Mouse (Mus musculus): ENCODE measurements at regions not wholly inside any gene's neighbourhood (a gene's known extent, or its start where the extent isn't known, plus 50 kb on each side); places are given as distances from the start of the nearest gene placed in this dataset.

- no peaks in the 10 kb centered on the region for H3K9me3 ChIP-seq (replicated peaks)
- H3K4me2 ChIP-seq = no peak overlapping the region
- no peak overlapping the region for H3K27ac ChIP-seq (ENCODE audit: poor library complexity, severe bottlenecking)
- no peak for ATAC-seq (ENCODE audit: insufficient number of reproducible peaks, low FRiP score)
- no peak overlapping the region for H3K9ac ChIP-seq
- H3K36me3 ChIP-seq = no peaks in the 10 kb centered on the region
- H3K4me3 ChIP-seq = no peak overlapping the region
- 44% methylated on average over 2 of the region's 2 CpGs for WGBS
- no peaks in the 10 kb centered on the region for H3K27me3 ChIP-seq (replicated peaks)
- H3K4me1 ChIP-seq (replicated peaks) = peaks cover 9% of the 10 kb centered on the region
Observed at GRCm38 (mm10) chr16:22717462-22717861, 60.4 kb upstream of the Dgkg start.

- Histone ChIP-seq H3K27ac (ENCODE audit: poor library complexity, severe bottlenecking) (no peak overlapping the region), H3K4me3 (no peak overlapping the region), H3K36me3 (no peaks in the 10 kb centered on the region), H3K4me2 (no peak overlapping the region), H3K27me3 (replicated peaks) (no peaks in the 10 kb centered on the region), H3K9me3 (replicated peaks) (no peaks in the 10 kb centered on the region), H3K4me1 (replicated peaks) (peaks cover 9% of the 10 kb centered on the region), H3K9ac (no peak overlapping the region)
- 85% methylated on average over 8 of the region's 8 CpGs for WGBS
- no peak for ATAC-seq (ENCODE audit: insufficient number of reproducible peaks, low FRiP score)
Observed at GRCm38 (mm10) chr16:22716306-22716830, 59.3 kb upstream of the Dgkg start.

GRCm38 (mm10) chr16:22714315-22714714 is 57.3 kb upstream of the Dgkg start:
- Histone ChIP-seq H3K4me1 (replicated peaks) (peaks cover under 1% of the 10 kb centered on the region; the same call in 1 of the 2 replicates), H3K27ac (ENCODE audit: poor library complexity, severe bottlenecking) (no peak overlapping the region), H3K9me3 (replicated peaks) (no peaks in the 10 kb centered on the region), H3K27me3 (replicated peaks) (no peaks in the 10 kb centered on the region), H3K9ac (no peak overlapping the region), H3K4me2 (no peak overlapping the region), H3K36me3 (no peaks in the 10 kb centered on the region), H3K4me3 (no peak overlapping the region)
- no peak for ATAC-seq (ENCODE audit: insufficient number of reproducible peaks, low FRiP score)
- WGBS = 80% methylated on average over 2 of the region's 2 CpGs

- no peak overlapping the region for H3K4me2 ChIP-seq
- no peaks in the 10 kb centered on the region for H3K9me3 ChIP-seq (replicated peaks)
- no peak for ATAC-seq (ENCODE audit: insufficient number of reproducible peaks, low FRiP score)
- 54% methylated on average over 9 of the region's 9 CpGs for WGBS
- H3K9ac ChIP-seq = no peak overlapping the region
- peaks cover 10% of the 10 kb centered on the region; the same call in 1 of the 2 replicates for H3K4me1 ChIP-seq (replicated peaks)
- no peaks in the 10 kb centered on the region for H3K36me3 ChIP-seq
- H3K27me3 ChIP-seq (replicated peaks) = peaks cover 4% of the 10 kb centered on the region; the same call in 1 of the 2 replicates
- H3K27ac ChIP-seq (ENCODE audit: poor library complexity, severe bottlenecking) = no peak overlapping the region
- H3K4me3 ChIP-seq = no peak overlapping the region
Observed at GRCm38 (mm10) chr16:22708768-22709167, 51.7 kb upstream of the Dgkg start.

Measured in heart, embryonic 12.5 days (tissue).